Mouse (Mus musculus): ENCODE data around the gene Hnrnpm. TPM values are rescaled to one million over a fixed set of nuclear protein-coding genes. Genes with fewer than 3 reads are reported as not detected.

Gene Hnrnpm
- polyA plus RNA-seq, 1 experiment = 87.3 TPM

DNA sequence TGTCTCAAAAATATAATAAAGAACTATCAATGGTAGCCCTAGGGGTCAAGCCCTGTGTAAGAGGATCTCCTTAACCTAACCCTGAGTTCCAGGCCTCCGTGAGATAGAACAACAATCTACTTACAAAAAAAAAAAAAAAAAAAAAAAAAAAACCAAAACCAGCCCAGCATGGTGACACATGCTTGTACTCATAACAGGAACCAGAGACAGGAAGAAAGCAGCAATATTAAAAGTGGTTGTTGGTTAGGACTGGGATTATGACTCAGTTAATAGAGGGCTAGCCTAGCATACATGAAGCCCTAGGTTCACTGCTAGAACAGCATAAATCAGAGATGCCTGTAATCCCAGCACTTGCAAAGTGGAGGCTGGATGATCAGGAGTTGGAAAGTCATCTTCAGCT is 15.5 kb upstream of the Hnrnpm start:
- TF ChIP-seq CTCF (IDR thresholded peaks at IDR 0.05; ENCODE audit: extremely low read depth, insufficient read depth, insufficient read length, insufficient replicate concordance) (no peak), POLR2A (IDR thresholded peaks at IDR 0.05; ENCODE audit: low read depth, low read length) (no peak)
- Histone ChIP-seq H3K27ac (ENCODE audit: insufficient read depth, low read length) (no peak overlapping the region), H3K4me3 (ENCODE audit: extremely low read depth, insufficient read depth, insufficient read length) (no peak overlapping the region), H3K27me3 (ENCODE audit: control insufficient read depth, insufficient read depth, low read length) (no peaks in the 10 kb centered on the region), H3K36me3 (ENCODE audit: control insufficient read depth, insufficient read depth, low read length) (peaks cover 20% of the 10 kb centered on the region), H3K4me1 (ENCODE audit: control insufficient read depth, insufficient read depth, insufficient read length) (no peaks in the 10 kb centered on the region)
- DNase-seq (ENCODE audit: low read depth in 1 of 2, low spot score in 2 of 2) = no peak
- 50% methylated on average over 1 of the region's 1 CpGs for WGBS

DNA sequence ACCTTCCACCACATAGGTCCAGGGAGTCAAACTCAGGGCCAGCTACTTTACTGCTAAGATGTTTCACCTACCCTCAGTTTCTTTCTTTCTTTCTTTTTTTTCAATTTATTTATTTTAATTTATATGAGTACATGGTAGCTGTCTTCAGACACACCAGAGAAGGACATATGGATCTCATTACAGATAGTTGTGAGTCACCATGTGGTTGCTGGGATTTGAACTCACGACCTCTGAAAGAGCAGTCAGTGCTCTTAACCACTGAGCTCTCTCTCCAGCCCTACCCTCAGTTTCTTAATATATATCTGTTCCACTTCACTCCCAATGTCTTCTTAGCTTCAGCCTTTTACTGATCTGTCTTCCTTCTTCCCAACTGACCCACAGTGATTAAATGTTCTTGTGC is 8.8 kb upstream of the Hnrnpm start:
- DNase-seq (ENCODE audit: low read depth in 1 of 2, low spot score in 2 of 2) = no peak
- Histone ChIP-seq H3K36me3 (ENCODE audit: control insufficient read depth, insufficient read depth, low read length) (peaks cover 20% of the 10 kb centered on the region), H3K27ac (ENCODE audit: insufficient read depth, low read length) (no peak overlapping the region), H3K4me3 (ENCODE audit: extremely low read depth, insufficient read depth, insufficient read length) (no peak overlapping the region), H3K4me1 (ENCODE audit: control insufficient read depth, insufficient read depth, insufficient read length) (no peaks in the 10 kb centered on the region), H3K27me3 (ENCODE audit: control insufficient read depth, insufficient read depth, low read length) (no peaks in the 10 kb centered on the region)
- WGBS = 95% methylated on average over 1 of the region's 1 CpGs
- TF ChIP-seq CTCF (IDR thresholded peaks at IDR 0.05; ENCODE audit: extremely low read depth, insufficient read depth, insufficient read length, insufficient replicate concordance) = no peak
- no peak for TF ChIP-seq POLR2A (IDR thresholded peaks at IDR 0.05; ENCODE audit: low read depth, low read length)

DNA sequence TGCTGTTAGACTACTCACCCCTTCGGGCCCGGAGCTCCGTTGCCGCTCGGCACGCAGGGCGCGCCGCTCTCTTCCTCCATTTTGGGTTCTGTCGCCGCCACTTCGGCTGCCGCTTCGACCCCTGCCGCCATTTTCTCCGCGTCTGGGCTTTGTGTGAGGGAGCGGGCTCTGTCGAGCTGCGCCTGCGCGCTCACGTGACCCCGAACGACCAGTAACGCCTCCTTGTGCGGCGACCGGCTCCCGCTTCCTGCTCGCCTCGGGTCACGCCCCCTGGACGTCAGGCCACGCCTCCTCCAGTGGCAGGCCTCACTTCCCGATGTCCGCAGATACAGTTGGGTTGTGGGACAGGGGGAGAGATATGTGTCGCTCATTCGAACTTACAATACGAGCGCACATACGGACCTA is 1.4 kb downstream of the Hnrnpm start:
- DNase-seq (ENCODE audit: low read depth in 1 of 2, low spot score in 2 of 2) = peak; percentile 92 to 99
- no peaks in the 10 kb centered on the region for H3K27me3 ChIP-seq (ENCODE audit: control insufficient read depth, insufficient read depth, low read length)
- under 1% methylated on average over 42 of the region's 42 CpGs for WGBS
- H3K36me3 ChIP-seq (ENCODE audit: control insufficient read depth, insufficient read depth, low read length) = peaks cover 1% of the 10 kb centered on the region; the same call in 1 of the 2 replicates
- H3K27ac ChIP-seq (ENCODE audit: insufficient read depth, low read length) = peak overlapping the region; percentile 86
- TF ChIP-seq CTCF (IDR thresholded peaks at IDR 0.05; ENCODE audit: extremely low read depth, insufficient read depth, insufficient read length, insufficient replicate concordance) (no peak), POLR2A (IDR thresholded peaks at IDR 0.05; ENCODE audit: low read depth, low read length) (peak; percentile 87)
- peaks cover 4% of the 10 kb centered on the region; the same call in 1 of the 2 replicates for H3K4me1 ChIP-seq (ENCODE audit: control insufficient read depth, insufficient read depth, insufficient read length)
- peak overlapping the region; percentile 86 for H3K4me3 ChIP-seq (ENCODE audit: extremely low read depth, insufficient read depth, insufficient read length)

DNA sequence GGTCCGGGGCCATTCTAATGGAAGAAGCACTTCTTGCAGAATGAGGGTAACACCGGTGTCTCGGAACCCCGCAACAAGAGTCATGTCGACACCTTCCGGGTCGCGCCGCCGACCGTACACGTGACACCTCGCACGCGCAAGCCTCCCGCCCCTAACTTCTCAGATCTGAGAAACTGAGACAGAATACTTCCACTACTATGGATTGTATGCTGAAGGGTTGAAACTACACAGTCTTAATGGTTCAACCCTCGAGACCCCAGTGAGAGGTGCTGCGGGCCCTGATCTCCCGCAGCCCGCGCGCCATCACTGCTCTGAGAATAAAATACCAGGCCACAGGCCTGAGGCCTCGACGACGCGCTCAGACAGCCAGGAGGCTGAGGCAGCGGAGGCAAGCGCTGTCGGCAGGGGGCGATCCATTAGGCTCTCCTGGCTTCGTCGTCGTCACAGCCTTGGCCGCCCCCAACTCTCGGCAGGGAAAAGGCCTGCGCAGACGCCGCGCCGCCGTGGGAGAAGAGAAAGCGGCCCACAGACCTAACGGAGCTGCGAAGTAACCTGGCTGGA is 1.9 kb downstream of the Hnrnpm start:
- H3K36me3 ChIP-seq (ENCODE audit: control insufficient read depth, insufficient read depth, low read length) = peaks cover 1% of the 10 kb centered on the region; the same call in 1 of the 2 replicates
- no peak for TF ChIP-seq POLR2A (IDR thresholded peaks at IDR 0.05; ENCODE audit: low read depth, low read length)
- peak; percentile 15; the same call in 1 of the 2 replicates for TF ChIP-seq CTCF (IDR thresholded peaks at IDR 0.05; ENCODE audit: extremely low read depth, insufficient read depth, insufficient read length, insufficient replicate concordance)
- H3K4me1 ChIP-seq (ENCODE audit: control insufficient read depth, insufficient read depth, insufficient read length) = peaks cover 4% of the 10 kb centered on the region; the same call in 1 of the 2 replicates
- peak overlapping the region; percentile 86 for H3K4me3 ChIP-seq (ENCODE audit: extremely low read depth, insufficient read depth, insufficient read length)
- 1% methylated on average over 44 of the region's 44 CpGs for WGBS
- peak overlapping the region; percentile 86 for H3K27ac ChIP-seq (ENCODE audit: insufficient read depth, low read length)
- peak; percentile 66 to 67 for DNase-seq (ENCODE audit: low read depth in 1 of 2, low spot score in 2 of 2)
- H3K27me3 ChIP-seq (ENCODE audit: control insufficient read depth, insufficient read depth, low read length) = no peaks in the 10 kb centered on the region

DNA sequence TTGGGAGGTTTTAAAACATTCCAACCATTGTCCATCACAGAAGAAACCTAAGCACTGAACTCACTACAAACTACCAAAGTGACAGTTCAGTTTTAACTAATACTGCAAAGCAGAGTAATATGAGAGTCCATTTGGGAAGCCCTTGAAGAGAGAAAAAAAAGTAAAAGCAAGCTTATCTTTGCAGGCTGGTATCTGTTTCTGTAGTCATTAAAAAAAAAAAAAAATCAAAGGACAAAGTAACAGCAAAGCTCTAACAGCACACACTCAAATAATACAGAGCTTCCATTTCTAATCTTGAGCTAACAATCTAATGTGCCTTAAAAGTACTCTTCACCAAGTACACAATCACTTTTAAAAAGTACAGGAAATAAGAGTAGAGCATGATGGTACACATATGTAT is 4.9 kb downstream of the Hnrnpm start:
- H3K27me3 ChIP-seq (ENCODE audit: control insufficient read depth, insufficient read depth, low read length) = no peaks in the 10 kb centered on the region
- peaks cover 4% of the 10 kb centered on the region for H3K36me3 ChIP-seq (ENCODE audit: control insufficient read depth, insufficient read depth, low read length)
- no peak overlapping the region for H3K27ac ChIP-seq (ENCODE audit: insufficient read depth, low read length)
- no peak for DNase-seq (ENCODE audit: low read depth in 1 of 2, low spot score in 2 of 2)
- H3K4me1 ChIP-seq (ENCODE audit: control insufficient read depth, insufficient read depth, insufficient read length) = peaks cover 11% of the 10 kb centered on the region; the same call in 1 of the 2 replicates
- H3K4me3 ChIP-seq (ENCODE audit: extremely low read depth, insufficient read depth, insufficient read length) = no peak overlapping the region
- TF ChIP-seq POLR2A (IDR thresholded peaks at IDR 0.05; ENCODE audit: low read depth, low read length) (no peak), CTCF (IDR thresholded peaks at IDR 0.05; ENCODE audit: extremely low read depth, insufficient read depth, insufficient read length, insufficient replicate concordance) (no peak)

DNA sequence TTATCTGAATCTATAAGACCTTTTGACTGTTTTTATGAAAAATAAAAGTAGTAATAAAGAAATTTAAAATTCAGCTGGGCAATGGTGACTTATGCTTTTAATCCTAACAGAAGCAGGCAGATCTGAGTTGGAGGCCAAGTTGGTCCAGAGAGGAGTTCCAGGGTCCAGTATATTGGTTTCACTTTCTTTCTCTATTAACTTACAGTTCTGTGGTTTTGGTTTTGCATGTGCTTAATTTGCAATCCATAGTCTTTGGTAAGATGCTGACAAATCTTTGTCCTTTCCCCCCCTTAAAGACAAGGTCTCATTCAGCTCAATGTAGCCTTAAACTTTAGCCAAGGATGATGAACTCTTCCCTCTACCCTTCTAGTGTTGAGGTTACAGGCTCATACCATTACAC is 7.9 kb downstream of the Hnrnpm start:
- peaks cover 12% of the 10 kb centered on the region for H3K36me3 ChIP-seq (ENCODE audit: control insufficient read depth, insufficient read depth, low read length)
- H3K4me3 ChIP-seq (ENCODE audit: extremely low read depth, insufficient read depth, insufficient read length) = no peak overlapping the region
- DNase-seq (ENCODE audit: low read depth in 1 of 2, low spot score in 2 of 2) = no peak
- TF ChIP-seq POLR2A (IDR thresholded peaks at IDR 0.05; ENCODE audit: low read depth, low read length) = no peak
- TF ChIP-seq CTCF (IDR thresholded peaks at IDR 0.05; ENCODE audit: extremely low read depth, insufficient read depth, insufficient read length, insufficient replicate concordance) = no peak
- no peaks in the 10 kb centered on the region for H3K27me3 ChIP-seq (ENCODE audit: control insufficient read depth, insufficient read depth, low read length)
- no peak overlapping the region for H3K27ac ChIP-seq (ENCODE audit: insufficient read depth, low read length)
- H3K4me1 ChIP-seq (ENCODE audit: control insufficient read depth, insufficient read depth, insufficient read length) = peaks cover 13% of the 10 kb centered on the region; the same call in 1 of the 2 replicates

DNA sequence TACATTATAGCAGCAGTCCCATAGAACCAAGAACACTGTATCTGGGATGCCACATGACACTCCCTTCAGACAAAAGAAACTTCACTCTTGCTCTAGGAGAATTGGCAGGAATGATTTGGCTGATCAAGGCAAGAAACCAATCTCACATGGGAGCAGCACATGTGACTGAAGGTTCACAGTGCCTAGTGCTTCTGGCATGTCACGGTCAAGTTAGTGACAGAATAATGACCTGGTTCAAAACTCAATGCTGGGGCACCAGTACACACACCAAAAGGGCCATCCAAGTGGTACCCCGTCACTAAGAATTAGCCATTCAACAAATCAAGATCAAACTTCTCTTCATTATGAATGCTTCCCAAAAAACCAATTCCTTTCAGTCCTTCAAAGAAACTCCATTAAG is 10.6 kb downstream of the Hnrnpm start:
- H3K27ac ChIP-seq (ENCODE audit: insufficient read depth, low read length) = no peak overlapping the region
- no peak for DNase-seq (ENCODE audit: low read depth in 1 of 2, low spot score in 2 of 2)
- H3K4me1 ChIP-seq (ENCODE audit: control insufficient read depth, insufficient read depth, insufficient read length) = peaks cover 8% of the 10 kb centered on the region; the same call in 1 of the 2 replicates
- WGBS = 94% methylated on average over 2 of the region's 2 CpGs
- TF ChIP-seq CTCF (IDR thresholded peaks at IDR 0.05; ENCODE audit: extremely low read depth, insufficient read depth, insufficient read length, insufficient replicate concordance) (no peak), POLR2A (IDR thresholded peaks at IDR 0.05; ENCODE audit: low read depth, low read length) (no peak)
- H3K36me3 ChIP-seq (ENCODE audit: control insufficient read depth, insufficient read depth, low read length) = peaks cover 10% of the 10 kb centered on the region
- no peaks in the 10 kb centered on the region for H3K27me3 ChIP-seq (ENCODE audit: control insufficient read depth, insufficient read depth, low read length)
- H3K4me3 ChIP-seq (ENCODE audit: extremely low read depth, insufficient read depth, insufficient read length) = no peak overlapping the region
